Mouse (Mus musculus) embryonic facial prominence, embryonic 11.5 days (tissue): ENCODE measurements around the gene Rara. TPM values are rescaled to one million over a fixed set of nuclear protein-coding genes. Genes with fewer than 3 reads are reported as not detected.
A peak's percentile ranks its signal among the peaks of the same experiment; 100 is the strongest.
"Not testable (repeated sequence)": the region's sequence is repeated elsewhere in the genome, so short reads cannot be mapped to it uniquely, and the experiment has no call there.

Experiments
- ATAC-seq: fragments of 200-750 bp; cut with Nextera tagmentation; replicated peaks from 2 replicates; pipeline ENCODE4 v1.8.0; 2017; ENCODE audit warnings: low read depth; ENCODE audit not compliant: insufficient number of reproducible peaks, low FRiP score, low TSS enrichment
- DNase-seq: peaks from one replicate; pipeline ENCODE4 v3.0.0-alpha.2; 2015; ENCODE audit warnings: low spot score
- H3K27ac ChIP-seq: fragments of 300-500 bp; sonication (generic); replicated peaks from 2 replicates; pipeline ENCODE4 v1.5.1; 2014; ENCODE audit warnings: mild to moderate bottlenecking, low read depth, low read length, control low read depth
- H3K27me3 ChIP-seq: fragments of 300-500 bp; sonication (generic); 2 replicates; pipeline ENCODE4 v1.6.1; 2014; ENCODE audit warnings: mild to moderate bottlenecking, low read length, moderate library complexity, mixed read lengths; ENCODE audit not compliant: control insufficient read depth, insufficient read depth
- H3K36me3 ChIP-seq: fragments of 300-500 bp; sonication (generic); replicated peaks from 2 replicates; pipeline ENCODE4 v1.6.1; 2014; ENCODE audit warnings: low read depth, mild to moderate bottlenecking, low read length, moderate library complexity, mixed read lengths; ENCODE audit not compliant: control insufficient read depth, insufficient read depth
- H3K4me1 ChIP-seq: fragments of 300-500 bp; sonication (generic); 2 replicates; pipeline ENCODE4 v1.6.1; 2014; ENCODE audit warnings: low read length, mixed read lengths; ENCODE audit not compliant: control insufficient read depth, insufficient read depth
- H3K4me2 ChIP-seq: fragments of 300-500 bp; sonication (generic); 2 replicates; pipeline ENCODE4 v1.6.1; 2014; ENCODE audit warnings: low read depth, mild to moderate bottlenecking, control low read depth, low read length, moderate library complexity
- H3K4me3 ChIP-seq: fragments of 300-500 bp; sonication (generic); 2 replicates; pipeline ENCODE4 v1.5.1; 2014; ENCODE audit warnings: low read depth, low read length, control low read depth
- H3K9ac ChIP-seq: fragments of 300-500 bp; sonication (generic); replicated peaks from 2 replicates; pipeline ENCODE4 v1.6.1; 2014; ENCODE audit warnings: mild to moderate bottlenecking, control low read depth, low read length
- H3K9me3 ChIP-seq: fragments of 300-500 bp; sonication (generic); replicated peaks from 2 replicates; pipeline ENCODE4 v1.6.1; 2016; ENCODE audit warnings: mild to moderate bottlenecking, low read length, inconsistent platforms, mixed read lengths; ENCODE audit not compliant: control insufficient read depth
- WGBS: fragments of 180-500 bp; shearing (Covaris S2); extraction: QIAGEN DNeasy Blood & Tissue Kit; methylation state at CpG from one replicate; pipeline ENCODE4 v1.1.7; 2014; 5-methylcytosine and 5-hydroxymethylcytosine counted together
- polyA plus RNA-seq: library from polyadenylated mRNA; unstranded; fragments of >200 nt; fragmentation: Nextera tagmentation; extraction: Ambion mirVana; gene quantifications from 2 replicates; pipeline ENCODE4 v1.2.1, GENCODE M21; 2014

The Rara gene
- polyA plus RNA-seq, 1 experiment from 2014 or later: 32.7 TPM

GRCm38 (mm10) chr11:98931513-98932292 is 4.1 kb downstream of the Rara start:
- Histone ChIP-seq H3K4me1 (peaks cover 48% of the 10 kb centered on the region), H3K4me3 (no peak overlapping the region), H3K4me2 (peak overlapping the region; percentile 3; the same call in 1 of the 2 replicates), H3K27ac (peak overlapping the region; percentile 54), H3K27me3 (no peaks in the 10 kb centered on the region), H3K9ac (peak overlapping the region; percentile 39), H3K36me3 (no peaks in the 10 kb centered on the region), H3K9me3 (no peaks in the 10 kb centered on the region)
- DNase-seq: no peak
- 22% methylated on average over 7 of the region's 7 CpGs for WGBS
- no peak for ATAC-seq

- WGBS: 19% methylated on average over 19 of the region's 19 CpGs
- Histone ChIP-seq H3K4me1 (peaks cover 49% of the 10 kb centered on the region), H3K4me3 (no peak overlapping the region), H3K27ac (peak overlapping the region; percentile 41; the same call in 1 of the 2 replicates), H3K9ac (peak overlapping the region; percentile 41), H3K27me3 (no peaks in the 10 kb centered on the region), H3K36me3 (no peaks in the 10 kb centered on the region), H3K4me2 (peak overlapping the region; percentile 3), H3K9me3 (no peaks in the 10 kb centered on the region)
- DNase-seq (peak; percentile 65), ATAC-seq (0 out of 2 replicates have a peak, but pooled peaks have one; percentile 15)
These were observed 4.9 kb downstream of the Rara start for GRCm38 (mm10) chr11:98932293-98933091.

GRCm38 (mm10) chr11:98933151-98933550 is 5.5 kb downstream of the Rara start:
- Histone ChIP-seq H3K4me1 (peaks cover 48% of the 10 kb centered on the region), H3K27ac (peak overlapping the region; percentile 41; the same call in 1 of the 2 replicates), H3K9ac (peak overlapping the region; percentile 41), H3K4me3 (no peak overlapping the region), H3K27me3 (no peaks in the 10 kb centered on the region), H3K4me2 (peak overlapping the region; percentile 23), H3K36me3 (no peaks in the 10 kb centered on the region), H3K9me3 (no peaks in the 10 kb centered on the region)
- DNase-seq: no peak
- no peak for ATAC-seq
- 47% methylated on average over 9 of the region's 9 CpGs for WGBS

- not testable (repeated sequence) for H3K27ac ChIP-seq, H3K4me2 ChIP-seq, H3K36me3 ChIP-seq, DNase-seq, H3K4me3 ChIP-seq, H3K9me3 ChIP-seq, H3K9ac ChIP-seq, H3K27me3 ChIP-seq, ATAC-seq
- 84% methylated on average over 2 of the region's 2 CpGs for WGBS
- peaks cover 43% of the 10 kb centered on the region for H3K4me1 ChIP-seq
These were observed 6.2 kb downstream of the Rara start for GRCm38 (mm10) chr11:98933847-98934246.

GRCm38 (mm10) chr11:98934367-98934766 is 6.7 kb downstream of the Rara start:
- no peak overlapping the region for H3K9ac ChIP-seq
- no peak overlapping the region for H3K27ac ChIP-seq
- no peaks in the 10 kb centered on the region for H3K9me3 ChIP-seq
- no peak overlapping the region for H3K4me2 ChIP-seq
- H3K4me1 ChIP-seq: peaks cover 44% of the 10 kb centered on the region
- DNase-seq (no peak), ATAC-seq (no peak)
- H3K36me3 ChIP-seq: no peaks in the 10 kb centered on the region
- H3K4me3 ChIP-seq: no peak overlapping the region
- 91% methylated on average over 3 of the region's 3 CpGs for WGBS
- H3K27me3 ChIP-seq: no peaks in the 10 kb centered on the region

GRCm38 (mm10) chr11:98935123-98935522 is 7.5 kb downstream of the Rara start:
- H3K27ac ChIP-seq: no peak overlapping the region
- no peak overlapping the region for H3K4me3 ChIP-seq
- 93% methylated on average over 3 of the region's 3 CpGs for WGBS
- H3K9ac ChIP-seq: no peak overlapping the region
- no peaks in the 10 kb centered on the region for H3K27me3 ChIP-seq
- ATAC-seq (no peak), DNase-seq (no peak)
- H3K9me3 ChIP-seq: no peaks in the 10 kb centered on the region
- H3K4me2 ChIP-seq: no peak overlapping the region
- peaks cover 44% of the 10 kb centered on the region for H3K4me1 ChIP-seq
- H3K36me3 ChIP-seq: no peaks in the 10 kb centered on the region

- Histone ChIP-seq H3K27ac (peak overlapping the region; percentile 88), H3K36me3 (no peaks in the 10 kb centered on the region), H3K9me3 (no peaks in the 10 kb centered on the region), H3K9ac (peak overlapping the region; percentile 64), H3K4me1 (peaks cover 48% of the 10 kb centered on the region), H3K4me3 (peak overlapping the region; percentile 87), H3K27me3 (no peaks in the 10 kb centered on the region), H3K4me2 (peak overlapping the region; percentile 93)
- ATAC-seq: peak; percentile 21; the same call in 1 of the 2 replicates
- WGBS: under 1% methylated on average over 29 of the region's 29 CpGs
- DNase-seq: peak; percentile 91
These were observed 8.6 kb downstream of the Rara start for GRCm38 (mm10) chr11:98936170-98936569.
